Comparison of ENCODE assay signal across 8 mouse cellular contexts in genomic region chr6:85588164-85588563, GRCm38 (mm10). TPM values are rescaled to one million over a fixed set of nuclear protein-coding genes. Genes with fewer than 3 reads are reported as not detected.
DNase-seq lines count a peak whose midpoint lies in the region; ATAC-seq and TF ChIP-seq lines count a peak whose summit lies in the region.

No protein-coding gene starts in this region.

- H3K4me2 ChIP-seq in heart, embryonic 12.5 days = peak overlapping the region; percentile 78
- peak overlapping the region; percentile 91 for H3K4me2 ChIP-seq in liver, embryonic 13.5 days

- no peak for DNase-seq in heart, postnatal 4 days
- no peak for DNase-seq in liver, embryonic 13.5 days
- DNase-seq in adrenal gland, adult 2 months = no peak
- DNase-seq in B cell, adult 2 months = no peak
- no peak for DNase-seq in cerebellum, postnatal 14 days

- H3K36me3 ChIP-seq in heart, embryonic 12.5 days = no peaks in the 10 kb centered on the region
- no peaks in the 10 kb centered on the region for H3K36me3 ChIP-seq in E14TG2a.4 (ENCODE audit: insufficient read depth, low read length)
- H3K36me3 ChIP-seq in liver, embryonic 13.5 days = no peaks in the 10 kb centered on the region

- H3K4me1 ChIP-seq in heart, embryonic 12.5 days (replicated peaks) = peaks cover 16% of the 10 kb centered on the region
- H3K4me1 ChIP-seq in E14TG2a.4 (replicated peaks; ENCODE audit: low read depth, low read length) = peaks cover 21% of the 10 kb centered on the region
- H3K4me1 ChIP-seq in embryonic fibroblast, embryonic 13.5 days (ENCODE audit: control insufficient read depth, insufficient read depth, low read length) = peaks cover 4% of the 10 kb centered on the region
- H3K4me1 ChIP-seq in liver, embryonic 13.5 days (replicated peaks) = peaks cover 25% of the 10 kb centered on the region

- ATAC-seq in heart, embryonic 12.5 days (ENCODE audit: insufficient number of reproducible peaks, low FRiP score) = no peak
- ATAC-seq in liver, embryonic 13.5 days (ENCODE audit: low read depth) = no peak

- no peaks in the 10 kb centered on the region for H3K27me3 ChIP-seq in heart, embryonic 12.5 days (replicated peaks)
- no peaks in the 10 kb centered on the region for H3K27me3 ChIP-seq in E14TG2a.4 (ENCODE audit: insufficient read depth, low read length)
- no peaks in the 10 kb centered on the region for H3K27me3 ChIP-seq in liver, embryonic 13.5 days

- H3K4me3 ChIP-seq in heart, embryonic 12.5 days = peak overlapping the region; percentile 77
- peak overlapping the region; percentile 95 for H3K4me3 ChIP-seq in E14TG2a.4 (replicated peaks; ENCODE audit: low read length)
- H3K4me3 ChIP-seq in embryonic fibroblast, embryonic 13.5 days (ENCODE audit: insufficient read depth, low read length) = peak overlapping the region; percentile 77
- H3K4me3 ChIP-seq in liver, embryonic 13.5 days (replicated peaks) = peak overlapping the region; percentile 93

- TF ChIP-seq POLR2A in embryonic fibroblast, embryonic 13.5 days (IDR thresholded peaks at IDR 0.05; ENCODE audit: low read depth, low read length) = no peak

- H3K9me3 ChIP-seq in heart, embryonic 12.5 days (replicated peaks) = no peaks in the 10 kb centered on the region
- H3K9me3 ChIP-seq in E14TG2a.4 (ENCODE audit: low read length) = no peaks in the 10 kb centered on the region
- H3K9me3 ChIP-seq in liver, embryonic 13.5 days (replicated peaks) = no peaks in the 10 kb centered on the region

- no peak for TF ChIP-seq CTCF in E14TG2a.4 (conservative IDR thresholded peaks at IDR 0.05; ENCODE audit: low read length)
- TF ChIP-seq CTCF in embryonic fibroblast, embryonic 13.5 days (IDR thresholded peaks at IDR 0.05; ENCODE audit: borderline replicate concordance, insufficient read depth, low read length) = no peak

- WGBS in heart, embryonic 12.5 days = 0% methylated on average over 10 of the region's 10 CpGs
- 0% methylated on average over 10 of the region's 10 CpGs for WGBS in liver, embryonic 13.5 days (ENCODE audit: insufficient replicate concordance)

- H3K27ac ChIP-seq in heart, embryonic 12.5 days (ENCODE audit: poor library complexity, severe bottlenecking) = peak overlapping the region; percentile 77
- H3K27ac ChIP-seq in embryonic fibroblast, embryonic 13.5 days (ENCODE audit: insufficient read depth, low read length) = no peak overlapping the region
- H3K27ac ChIP-seq in liver, embryonic 13.5 days = peak overlapping the region; percentile 90

- peak overlapping the region; percentile 81 for H3K9ac ChIP-seq in heart, embryonic 12.5 days
- peak overlapping the region; percentile 90 for H3K9ac ChIP-seq in liver, embryonic 13.5 days

RNA-seq across cellular contexts. Expression of gene Alms1, which starts 0.8 kb away (rescaled TPM):
- 4.2 and 4.7 TPM in 2 replicates for polyA plus RNA-seq in heart, embryonic 12.5 days (2016; fragmentation: Nextera tagmentation; extraction: Ambion mirVana)
- total RNA-seq in heart, postnatal 4 days (2021) = 1 to 10 TPM; 5.8 to 6.5 TPM
- 5.7 and 7.2 TPM in 2 replicates for polyA plus RNA-seq in embryonic fibroblast, embryonic 13.5 days (2011; ENCODE audit: insufficient read length, low read depth, missing spikeins)
- polyA plus RNA-seq in liver, embryonic 13.5 days (2015; fragmentation: Nextera tagmentation; extraction: Ambion mirVana) = 1.6 and 2.0 TPM in 2 replicates
- total RNA-seq in adrenal gland, adult 2 months (2021) = 1 to 10 TPM; 7.2 to 8.5 TPM
- 0.31 and 0.39 TPM in 2 replicates for polyA plus RNA-seq in adrenal gland, adult 2 months (2012; rRNA removed)
